Mouse (Mus musculus): ENCODE results near the gene Map2k7.

Gene Map2k7

DNA sequence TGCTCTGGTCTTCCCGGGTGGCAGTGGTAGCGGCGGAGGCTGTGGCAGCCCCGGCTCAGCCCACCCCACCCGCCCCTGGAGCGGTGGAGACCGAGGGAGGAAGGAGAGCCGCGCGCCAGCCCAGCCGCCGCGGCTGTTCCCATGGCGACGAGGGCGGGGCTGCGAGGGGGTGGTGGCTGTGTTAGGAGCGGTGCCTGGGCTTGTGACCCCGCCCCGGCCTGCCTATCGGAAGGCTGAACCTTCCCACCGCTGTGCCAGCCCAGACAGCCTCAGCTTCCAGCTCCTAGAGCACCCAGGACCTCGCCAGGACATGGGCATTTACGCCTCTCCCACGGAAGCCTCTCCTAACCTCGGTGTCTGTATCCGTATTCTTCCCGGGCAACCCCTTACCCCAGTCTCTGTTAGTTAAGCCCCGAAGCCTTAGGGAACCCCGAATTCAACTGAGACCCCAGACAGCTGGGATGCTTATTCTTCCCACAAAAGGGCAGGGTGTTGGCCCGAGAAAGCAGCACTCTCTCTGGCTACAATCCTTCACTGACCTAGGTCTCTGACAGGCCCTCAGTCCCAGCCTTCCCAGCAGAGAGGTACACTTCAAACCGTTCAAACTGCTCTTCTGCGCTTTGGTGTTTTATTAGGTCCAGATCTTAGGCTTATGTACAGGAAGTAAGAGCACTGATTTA, 20.7 kb downstream of the Map2k7 start, which contains the start of gene Ctxn1:
Gene Ctxn1, minus strand, starts transcription at position 150 of the 680 bp plus-strand sequence.
- DNase-seq (ENCODE audit: low read depth, low spot score) = peak; percentile 82

DNA sequence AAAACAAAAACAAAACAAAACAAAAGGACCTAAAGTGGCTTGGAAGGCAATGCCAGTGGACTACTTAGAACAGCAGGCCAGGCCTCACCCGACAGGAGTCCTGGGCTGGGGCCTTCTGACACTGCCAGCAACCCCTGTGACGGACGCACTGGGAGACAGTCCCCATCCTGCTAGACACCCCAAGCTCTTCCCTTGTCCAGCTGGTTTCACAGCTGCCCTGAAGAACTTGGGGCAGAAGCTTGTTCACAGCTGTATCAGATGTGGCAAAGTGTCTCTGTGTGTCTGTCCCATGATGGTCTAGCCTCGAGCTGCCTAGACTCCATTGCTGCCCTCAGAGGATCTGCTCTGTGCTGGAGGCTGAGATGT, 21.2 kb downstream of the Map2k7 start:
- no peak for DNase-seq (ENCODE audit: low read depth, low spot score)

DNA sequence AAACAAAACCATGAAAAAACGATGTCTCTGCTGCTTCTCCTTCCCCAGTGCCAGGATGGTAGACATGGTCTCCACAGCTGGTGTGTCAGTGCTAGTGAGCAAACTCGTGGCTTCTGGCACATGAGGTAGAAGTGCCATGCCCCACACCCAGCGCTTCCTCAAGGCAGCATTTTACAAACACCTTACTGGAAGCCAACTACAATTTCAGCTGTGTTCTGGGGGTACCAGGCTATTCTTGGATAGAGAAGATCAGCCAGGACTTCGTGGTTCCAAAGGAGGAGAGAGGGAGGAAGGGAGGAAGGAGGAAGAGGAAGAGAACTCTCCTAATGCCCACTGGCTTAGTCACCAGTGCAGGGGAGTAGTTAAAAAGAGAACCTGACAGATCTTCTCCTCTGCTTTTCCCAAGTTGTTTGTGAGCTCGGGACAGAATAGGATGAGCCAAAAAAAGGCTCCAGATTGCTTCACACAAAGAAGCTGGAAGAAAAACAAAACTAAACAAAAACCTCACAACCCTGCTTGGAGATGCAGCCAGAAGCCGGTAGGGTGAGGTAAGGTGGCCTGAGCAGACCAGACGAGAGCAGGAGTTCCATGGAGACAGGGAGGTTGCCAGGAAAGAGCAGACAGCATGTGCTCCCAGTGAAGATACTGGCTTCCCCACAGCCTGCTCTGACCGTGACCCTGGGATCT, 24.7 kb downstream of the Map2k7 start:
- no peak for DNase-seq (ENCODE audit: low read depth, low spot score)

DNA sequence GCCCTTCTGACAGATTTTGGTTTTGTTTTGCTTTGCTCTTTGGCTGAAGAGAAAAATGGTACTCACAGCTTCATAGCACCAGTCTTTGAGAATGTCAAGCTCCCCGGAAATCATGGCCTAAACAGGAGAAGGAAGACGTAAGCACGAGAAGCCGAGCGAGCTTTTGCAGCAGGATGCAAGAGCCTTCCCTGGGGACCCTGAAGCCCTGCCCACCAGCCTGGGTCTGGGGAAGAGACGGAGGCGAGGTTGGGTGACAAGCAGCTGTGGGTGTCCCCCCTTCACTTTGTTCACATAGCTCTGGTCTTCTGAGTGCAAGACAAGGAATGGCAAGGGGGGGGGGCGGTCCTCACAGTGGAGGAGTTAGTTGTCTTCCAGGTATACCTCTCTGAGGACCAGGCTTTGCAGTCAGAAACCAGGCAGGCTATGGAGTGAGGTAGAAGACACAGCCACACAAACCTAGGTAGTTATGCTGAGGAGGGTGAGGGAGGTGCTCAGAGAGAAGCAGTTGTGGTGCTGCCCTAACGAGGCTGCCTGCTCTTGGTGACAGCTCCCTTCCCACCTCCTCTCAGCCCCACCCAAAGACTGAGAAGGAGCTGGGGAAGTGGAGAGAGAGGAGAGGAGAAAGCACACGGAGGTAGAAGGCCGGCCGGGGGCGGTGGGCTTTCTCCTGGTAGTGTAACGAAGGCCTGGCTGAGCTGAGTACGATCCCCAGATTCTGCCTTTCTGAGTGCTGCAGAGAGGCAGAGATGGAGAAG, 26.8 kb downstream of the Map2k7 start:
- DNase-seq (ENCODE audit: low read depth, low spot score) = no peak

DNA sequence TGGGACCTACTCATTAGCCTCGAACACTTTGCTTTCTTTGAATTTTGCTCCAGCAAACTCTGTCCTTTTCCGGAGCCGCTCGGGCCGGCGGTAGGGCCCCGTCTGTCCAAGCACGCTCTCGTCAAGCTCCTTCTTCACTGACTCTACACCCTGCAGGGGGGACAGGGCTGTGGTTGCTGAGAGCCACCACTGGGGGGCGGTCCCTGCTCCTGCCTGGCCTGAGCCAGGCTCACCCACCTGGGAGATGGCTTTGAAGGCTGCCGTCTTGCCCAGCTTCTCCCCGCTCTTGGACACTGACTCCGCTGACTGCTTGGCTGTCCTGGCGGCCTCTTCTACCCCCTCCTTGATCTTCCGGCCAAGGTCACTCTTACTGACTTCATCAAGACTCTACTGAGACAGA, 29.1 kb downstream of the Map2k7 start:
- DNase-seq (ENCODE audit: low read depth, low spot score) = no peak

DNA sequence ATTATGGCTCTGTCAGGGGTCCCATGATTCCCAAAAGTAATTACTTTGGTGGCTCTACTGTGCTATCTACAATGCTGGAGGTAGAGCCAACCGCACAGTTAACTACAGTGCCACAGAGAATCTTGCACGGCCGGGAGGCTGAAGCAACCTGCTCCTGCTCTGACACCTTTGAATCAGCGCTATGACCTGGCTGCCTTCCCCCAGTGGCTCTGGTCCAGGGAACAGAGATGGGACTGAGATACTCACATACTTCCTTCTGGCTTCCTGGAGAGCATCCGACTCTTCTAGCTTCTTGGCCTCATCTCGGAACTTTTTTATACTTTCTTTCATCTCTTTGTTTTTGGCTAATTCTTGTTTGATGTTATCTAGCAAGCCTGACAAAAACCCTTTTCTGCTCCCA, 31.1 kb downstream of the Map2k7 start:
- DNase-seq (ENCODE audit: low read depth, low spot score) = no peak

DNA sequence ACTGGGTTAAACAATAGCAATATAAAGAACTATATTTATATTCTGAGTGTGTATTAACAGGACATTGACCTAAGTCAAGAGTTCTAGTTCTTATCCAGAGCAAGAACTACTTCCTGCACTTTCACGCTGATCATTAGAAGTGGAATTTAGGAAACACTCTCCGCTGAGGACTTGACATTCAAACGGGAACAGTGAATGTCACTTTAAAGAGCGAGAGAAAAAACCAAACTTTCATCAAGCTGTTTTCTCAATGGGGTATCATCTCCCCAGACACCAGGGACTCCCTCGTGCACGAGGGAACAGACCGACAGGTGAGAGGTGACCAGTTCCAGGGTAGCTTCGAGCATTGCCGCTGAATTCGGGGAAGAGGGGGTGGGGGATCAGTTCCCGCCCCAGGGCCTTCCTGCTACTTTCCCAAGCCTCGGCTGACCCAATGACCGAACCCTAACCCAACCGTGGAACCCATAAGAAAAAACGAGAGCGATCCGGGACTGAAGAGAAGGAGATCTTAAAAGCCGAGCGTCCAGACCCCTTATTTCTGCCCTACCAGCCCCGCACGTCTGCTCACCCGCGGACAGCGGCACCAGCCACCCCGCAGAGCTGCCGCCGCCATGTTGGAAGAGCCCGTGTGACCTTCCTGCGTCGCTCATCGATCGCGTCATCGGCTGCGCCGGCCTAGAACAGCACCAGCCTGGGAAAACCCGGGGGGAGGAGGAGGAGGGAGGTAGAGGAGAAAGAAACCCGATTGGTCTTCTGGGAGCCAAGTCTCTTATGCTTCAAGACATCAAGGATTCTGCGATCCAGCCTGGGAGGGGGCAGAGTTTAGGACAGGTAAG, 37.0 kb downstream of the Map2k7 start, which contains the start of gene Timm44:
Gene Timm44, minus strand, starts transcription at position 639 of the 836 bp plus-strand sequence.
- peak; percentile 92 for DNase-seq (ENCODE audit: low read depth, low spot score)

DNA sequence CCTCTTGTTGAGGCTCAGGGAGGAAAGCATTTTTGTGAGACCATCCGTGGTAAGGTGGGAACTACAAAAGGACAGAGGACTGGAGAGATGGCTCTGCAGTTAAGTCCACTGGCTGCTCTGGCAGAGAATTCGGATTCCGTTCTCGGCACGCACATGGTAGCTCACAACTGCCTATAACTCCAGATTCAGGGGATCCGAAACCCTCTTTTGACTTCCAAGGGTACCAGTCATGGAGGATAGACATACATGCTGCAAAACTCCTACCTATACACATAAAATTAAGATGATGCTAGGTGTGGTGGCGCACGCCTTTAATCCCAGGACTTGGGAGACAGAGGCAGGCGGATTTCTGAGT, 37.5 kb downstream of the Map2k7 start:
- DNase-seq (ENCODE audit: low read depth, low spot score) = no peak

DNA sequence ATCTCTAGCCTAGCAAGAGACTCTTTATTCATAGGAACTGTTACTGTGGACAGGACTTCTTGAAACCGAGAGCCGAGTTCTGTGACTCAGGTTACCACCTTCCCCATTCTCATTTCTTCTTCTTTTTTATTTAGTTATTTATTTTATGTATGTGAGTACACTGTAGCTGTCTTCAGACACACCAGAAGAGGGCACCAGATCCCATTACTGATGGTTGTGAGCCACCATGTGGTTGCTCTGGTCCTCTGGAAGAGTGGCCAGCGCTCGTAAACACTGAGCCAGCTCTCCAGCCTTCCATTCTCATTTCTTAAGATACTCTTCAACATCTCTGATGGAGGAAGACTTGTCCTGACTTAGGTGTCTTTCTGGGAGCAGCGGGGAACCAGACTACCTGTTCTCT, 54.2 kb downstream of the Map2k7 start:
- DNase-seq (ENCODE audit: low read depth, low spot score) = no peak
